Comparison of ENCODE assay signal across 13 mouse cellular contexts in the genomic region with DNA sequence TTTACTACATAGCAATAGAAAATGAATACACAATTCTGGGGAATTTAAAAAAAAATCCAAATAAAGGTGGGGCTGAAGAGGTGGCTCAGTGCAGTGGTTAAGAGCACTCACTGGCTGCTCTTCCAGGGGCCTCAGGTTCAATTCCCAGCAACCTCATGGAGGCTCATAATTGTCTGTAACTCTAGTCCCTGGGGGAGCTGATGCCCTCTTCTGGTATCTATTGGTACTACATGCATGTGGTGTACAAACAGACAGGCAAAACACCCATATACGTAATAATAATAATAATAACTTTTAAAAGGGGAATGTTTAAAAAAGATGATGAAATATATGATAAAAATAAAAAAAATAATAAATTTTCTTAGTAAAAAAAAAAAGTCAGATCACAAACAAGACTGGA. TPM values are rescaled to one million over a fixed set of nuclear protein-coding genes. Genes with fewer than 3 reads are reported as not detected.
DNase-seq lines count a peak whose midpoint lies in the region; ATAC-seq and TF ChIP-seq lines count a peak whose summit lies in the region.
"Had no signal": no experiment of that assay in that cellular context is flagged by ENCODE, and none has a peak within 500 bp of the region (broad histone marks: within the 10 kb centered on the region; RNA-seq: fewer than 3 reads in every experiment).

No protein-coding gene starts in this region.

- H3K4me2 ChIP-seq in intestine, postnatal 0 days (replicated peaks; ENCODE audit: low read depth), result no peak overlapping the region
- H3K4me2 ChIP-seq in intestine, embryonic 15.5 days (replicated peaks), result no peak overlapping the region
- H3K4me2 ChIP-seq: embryonic facial prominence, embryonic 15.5 days; midbrain, embryonic 12.5 days had no signal

- H3K9me3 ChIP-seq in intestine, postnatal 0 days (ENCODE audit: control insufficient read depth), result no peaks in the 10 kb centered on the region
- H3K9me3 ChIP-seq in intestine, embryonic 15.5 days, result no peaks in the 10 kb centered on the region
- H3K9me3 ChIP-seq: embryonic facial prominence, embryonic 15.5 days; limb, embryonic 10.5 days; midbrain, embryonic 12.5 days had no signal

- H3K4me3 ChIP-seq in intestine, postnatal 0 days (ENCODE audit: low read depth, low read length), result no peak overlapping the region
- H3K4me3 ChIP-seq in intestine, embryonic 15.5 days (replicated peaks), result no peak overlapping the region
- no peak overlapping the region for H3K4me3 ChIP-seq in thymus, adult 2 months (ENCODE audit: control insufficient read depth, insufficient read depth, low read length)
- H3K4me3 ChIP-seq: embryonic facial prominence, embryonic 15.5 days; limb, embryonic 10.5 days; midbrain, embryonic 12.5 days had no signal

- 95% methylated on average over 1 of the region's 1 CpGs for WGBS in intestine, postnatal 0 days
- 86% methylated on average over 1 of the region's 1 CpGs for WGBS in intestine, embryonic 15.5 days
- 95% methylated on average over 1 of the region's 1 CpGs for WGBS in thymus, adult 2 months

- H3K27me3 ChIP-seq in intestine, postnatal 0 days (replicated peaks; ENCODE audit: control insufficient read depth, insufficient read depth, low read length), result no peaks in the 10 kb centered on the region
- no peaks in the 10 kb centered on the region for H3K27me3 ChIP-seq in intestine, embryonic 15.5 days (replicated peaks)
- H3K27me3 ChIP-seq in thymus, adult 2 months (ENCODE audit: control insufficient read depth, insufficient read depth, low read length), result no peaks in the 10 kb centered on the region
- H3K27me3 ChIP-seq: embryonic facial prominence, embryonic 15.5 days; midbrain, embryonic 12.5 days had no signal

- peaks cover 25% of the 10 kb centered on the region for H3K36me3 ChIP-seq in intestine, postnatal 0 days (ENCODE audit: control insufficient read depth, insufficient read depth)
- H3K36me3 ChIP-seq in intestine, embryonic 15.5 days, result 0 out of 2 replicates have a peak, but pooled peaks cover 2% of the 10 kb centered on the region
- H3K36me3 ChIP-seq in thymus, adult 2 months (ENCODE audit: control insufficient read depth, insufficient read depth, low read length), result peaks cover 3% of the 10 kb centered on the region; the same call in 1 of the 2 replicates
- H3K36me3 ChIP-seq: limb, embryonic 10.5 days; midbrain, embryonic 12.5 days had no signal

- H3K27ac ChIP-seq in intestine, postnatal 0 days (ENCODE audit: low read depth, low read length), result no peak overlapping the region
- no peak overlapping the region for H3K27ac ChIP-seq in intestine, embryonic 15.5 days
- H3K27ac ChIP-seq in thymus, adult 2 months (ENCODE audit: control insufficient read depth, insufficient read depth, low read length), result no peak overlapping the region
- H3K27ac ChIP-seq: embryonic facial prominence, embryonic 15.5 days; limb, embryonic 10.5 days; midbrain, embryonic 12.5 days had no signal

- TF ChIP-seq CTCF in intestine, postnatal 0 days (IDR thresholded peaks at IDR 0.05; ENCODE audit: low read depth), result peak; percentile 59
- TF ChIP-seq CTCF in thymus, adult 2 months (IDR thresholded peaks at IDR 0.05; ENCODE audit: borderline replicate concordance, control insufficient read depth, extremely low read depth, insufficient read depth, low read length, poor library complexity), result no peak

- no peak for ATAC-seq in intestine, postnatal 0 days
- ATAC-seq in intestine, embryonic 15.5 days, result no peak

- H3K4me1 ChIP-seq in intestine, postnatal 0 days (replicated peaks; ENCODE audit: control insufficient read depth, insufficient read depth, low read length), result no peaks in the 10 kb centered on the region
- no peaks in the 10 kb centered on the region for H3K4me1 ChIP-seq in intestine, embryonic 15.5 days (replicated peaks)
- peaks cover 6% of the 10 kb centered on the region; the same call in 1 of the 2 replicates for H3K4me1 ChIP-seq in thymus, adult 2 months (replicated peaks; ENCODE audit: control insufficient read depth, insufficient read depth, low read length)

- no peak overlapping the region for H3K9ac ChIP-seq in intestine, postnatal 0 days (ENCODE audit: low read depth, low read length)
- H3K9ac ChIP-seq in intestine, embryonic 15.5 days, result no peak overlapping the region
- H3K9ac ChIP-seq: embryonic facial prominence, embryonic 15.5 days; midbrain, embryonic 12.5 days had no signal

- peak; percentile 31 for DNase-seq in thymus, adult 2 months
- no peak for DNase-seq in thymus, postnatal 36 days
- DNase-seq in c-Kit-negative CD71-positive TER-119-positive erythroid progenitor cells, embryonic 14.5 days (ENCODE audit: low read depth, low spot score), result peak; percentile 24
- DNase-seq in thymus, postnatal 4 days, result peak; percentile 43
- no peak for DNase-seq in spleen, adult 12 weeks (ENCODE audit: low spot score)
- no peak for DNase-seq in retina, postnatal 1 day
- DNase-seq: cerebellum, adult 18-20 months; heart, postnatal 14 days had no signal

- no peak for TF ChIP-seq POLR2A in thymus, adult 2 months (IDR thresholded peaks at IDR 0.05; ENCODE audit: control insufficient read depth, extremely low read depth, insufficient read depth, low read length, poor library complexity)

RNA-seq across cellular contexts. Expression of a gene that starts 43.4 kb away (rescaled TPM):
- 140 and 143 TPM in 2 replicates for polyA plus RNA-seq in intestine, postnatal 0 days (2015; fragmentation: Nextera tagmentation; extraction: Ambion mirVana)
- 86.3 and 87.4 TPM in 2 replicates for polyA plus RNA-seq in intestine, embryonic 15.5 days (2015; fragmentation: Nextera tagmentation; extraction: Ambion mirVana)
- 59.9 and 64.2 TPM in 2 replicates for polyA plus RNA-seq in thymus, adult 2 months (2012; rRNA removed)

RNA-seq across cellular contexts. Expression of a gene that starts 43.5 kb away (rescaled TPM):
- polyA plus RNA-seq in intestine, postnatal 0 days (2015; fragmentation: Nextera tagmentation; extraction: Ambion mirVana), result 4.7 and 6.2 TPM in 2 replicates
- 9.0 and 9.8 TPM in 2 replicates for polyA plus RNA-seq in intestine, embryonic 15.5 days (2015; fragmentation: Nextera tagmentation; extraction: Ambion mirVana)
- polyA plus RNA-seq in thymus, adult 2 months (2012; rRNA removed), result 5.1 and 5.2 TPM in 2 replicates

Comparison
In these comparisons a context has a peak if more than half of its experiments do, and no peak if none do; other contexts are left out.
1. DNase-seq: peak in thymus, adult 2 months (single experiment), c-Kit-negative CD71-positive TER-119-positive erythroid progenitor cells, embryonic 14.5 days (single experiment) and thymus, postnatal 4 days (single experiment); none in thymus, postnatal 36 days (0 of 2), spleen, adult 12 weeks (single experiment) and retina, postnatal 1 day (single experiment).